ENCODE assay signal across 9 mouse cellular contexts in the genomic region with DNA sequence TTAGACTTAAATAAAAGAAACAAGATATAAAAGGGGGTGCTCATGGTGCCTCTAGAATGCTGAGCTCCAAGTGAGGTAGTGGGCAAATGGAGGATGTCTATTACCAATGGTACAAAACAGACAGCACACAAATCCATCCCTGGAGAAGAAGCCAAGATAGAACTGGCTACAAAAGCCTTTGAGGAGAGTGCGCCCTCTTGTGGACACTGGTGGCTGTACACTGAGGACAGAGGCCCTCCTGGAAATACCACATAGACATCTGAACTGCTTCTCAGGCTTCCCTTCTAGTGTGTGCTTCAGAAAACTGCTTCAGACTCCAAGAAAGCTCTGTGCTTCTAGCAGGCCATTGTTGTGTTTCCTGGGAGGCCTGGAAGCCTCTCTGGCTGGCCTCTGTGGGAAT. TPM values are rescaled to one million over a fixed set of nuclear protein-coding genes. Genes with fewer than 3 reads are reported as not detected.
DNase-seq lines count a peak whose midpoint lies in the region; ATAC-seq lines count a peak whose summit lies in the region.
"Had no signal": no experiment of that assay in that cellular context is flagged by ENCODE, and none has a peak within 500 bp of the region (broad histone marks: within the 10 kb centered on the region; RNA-seq: fewer than 3 reads in every experiment).

No protein-coding gene starts in this region.

- H3K4me3 ChIP-seq in hindbrain, embryonic 14.5 days (replicated peaks; ENCODE audit: low read length) = no peak overlapping the region
- no peak overlapping the region for H3K4me3 ChIP-seq in hindbrain, embryonic 16.5 days (ENCODE audit: low read length)
- H3K4me3 ChIP-seq: erythroblast, embryonic 14.5 days had no signal

- DNase-seq in hindbrain, embryonic 14.5 days (ENCODE audit: low spot score) = peak; percentile 78
- peak; percentile 78 for DNase-seq in ZHBTc4 (ENCODE audit: low read depth, low spot score)
- peak; percentile 71 to 83 for DNase-seq in heart, postnatal 36 days
- DNase-seq in left cerebral cortex, postnatal 36 days (ENCODE audit: low spot score in 2 of 2) = peak; percentile 48 to 56
- peak; percentile 77 for DNase-seq in thymus, postnatal 0 days (ENCODE audit: low spot score)

- intact Hi-C loops in heart, postnatal 36 days (cut with DNase I) = no loop called here
- intact Hi-C loops in left cerebral cortex, postnatal 36 days (cut with DNase I) = no loop called here

- WGBS in hindbrain, embryonic 14.5 days = 0% methylated on average over 1 of the region's 1 CpGs
- WGBS in hindbrain, embryonic 16.5 days = 0% methylated on average over 1 of the region's 1 CpGs

- no peaks in the 10 kb centered on the region for H3K27me3 ChIP-seq in hindbrain, embryonic 14.5 days (ENCODE audit: control insufficient read depth, insufficient read depth, low read length)
- H3K27me3 ChIP-seq in hindbrain, embryonic 16.5 days (replicated peaks; ENCODE audit: control insufficient read depth, insufficient read depth, low read length) = no peaks in the 10 kb centered on the region

- H3K9me3 ChIP-seq in hindbrain, embryonic 14.5 days (ENCODE audit: control insufficient read depth, low read length) = no peaks in the 10 kb centered on the region
- H3K9me3 ChIP-seq in hindbrain, embryonic 16.5 days (ENCODE audit: control insufficient read depth, low read length) = no peaks in the 10 kb centered on the region

- H3K9ac ChIP-seq in hindbrain, embryonic 14.5 days = no peak overlapping the region
- no peak overlapping the region for H3K9ac ChIP-seq in hindbrain, embryonic 16.5 days (ENCODE audit: low read depth, low read length)

- H3K4me2 ChIP-seq in hindbrain, embryonic 14.5 days (replicated peaks) = no peak overlapping the region
- H3K4me2 ChIP-seq in hindbrain, embryonic 16.5 days (ENCODE audit: low read length) = no peak overlapping the region

- no peak for ATAC-seq in hindbrain, embryonic 14.5 days (ENCODE audit: low FRiP score)
- ATAC-seq in hindbrain, embryonic 16.5 days = no peak
- ATAC-seq in common myeloid progenitor, adult 5-6 weeks (replicated peaks; ENCODE audit: low read depth, poor library complexity, severe bottlenecking) = peak; percentile 77
- peak; percentile 70 for ATAC-seq in neutrophil, adult 5-6 weeks (ENCODE audit: extremely low read depth, insufficient number of reproducible peaks, low FRiP score, poor library complexity, severe bottlenecking)

- no peaks in the 10 kb centered on the region for H3K36me3 ChIP-seq in hindbrain, embryonic 14.5 days (replicated peaks; ENCODE audit: control insufficient read depth, insufficient read depth)
- no peaks in the 10 kb centered on the region for H3K36me3 ChIP-seq in hindbrain, embryonic 16.5 days (ENCODE audit: control insufficient read depth, insufficient read depth, low read length)

- H3K4me1 ChIP-seq in hindbrain, embryonic 14.5 days (replicated peaks; ENCODE audit: control insufficient read depth, insufficient read depth, low read length) = no peaks in the 10 kb centered on the region
- H3K4me1 ChIP-seq in hindbrain, embryonic 16.5 days (ENCODE audit: control insufficient read depth, insufficient read depth, low read depth, low read length) = no peaks in the 10 kb centered on the region

- no peak overlapping the region for H3K27ac ChIP-seq in hindbrain, embryonic 14.5 days
- no peak overlapping the region for H3K27ac ChIP-seq in hindbrain, embryonic 16.5 days (ENCODE audit: low read depth, low read length)

RNA-seq across cellular contexts. Expression of gene Acad12, which starts 9.1 kb away (rescaled TPM):
- polyA plus RNA-seq in hindbrain, embryonic 14.5 days (2014; fragmentation: Nextera tagmentation; extraction: Ambion mirVana) = 1.2 and 1.5 TPM in 2 replicates
- polyA plus RNA-seq in hindbrain, embryonic 16.5 days (2015; fragmentation: Nextera tagmentation; extraction: Ambion mirVana) = 2.0 and 2.6 TPM in 2 replicates
- 1.1 TPM in 2 replicates for total RNA-seq in common myeloid progenitor, adult 5-6 weeks (2017)
- 10 to 100 TPM; 64.8 to 73.6 TPM for total RNA-seq in heart, postnatal 36 days (2021)
- 1 to 10 TPM; 5.4 to 6.6 TPM for total RNA-seq in left cerebral cortex, postnatal 36 days (2021)
- 7.3 and 8.2 TPM in 2 replicates for total RNA-seq in neutrophil, adult 5-6 weeks (2017)
- 1.3 and 1.4 TPM in 2 replicates for polyA plus RNA-seq in thymus, postnatal 0 days (2015; fragmentation: Nextera tagmentation; extraction: Ambion mirVana)

RNA-seq across cellular contexts. Expression of gene Acad10, which starts 32.4 kb away (rescaled TPM):
- 1.7 and 2.2 TPM in 2 replicates for polyA plus RNA-seq in hindbrain, embryonic 14.5 days (2014; fragmentation: Nextera tagmentation; extraction: Ambion mirVana)
- polyA plus RNA-seq in hindbrain, embryonic 16.5 days (2015; fragmentation: Nextera tagmentation; extraction: Ambion mirVana) = 1.3 and 1.4 TPM in 2 replicates
- 2.6 and 8.5 TPM in 2 replicates for total RNA-seq in common myeloid progenitor, adult 5-6 weeks (2017)
- total RNA-seq in heart, postnatal 36 days (2021) = 10 to 100 TPM; 19.8 to 23.8 TPM
- total RNA-seq in left cerebral cortex, postnatal 36 days (2021) = 1 to 10 TPM; 4.0 to 5.3 TPM
- 3.1 and 4.1 TPM in 2 replicates for total RNA-seq in neutrophil, adult 5-6 weeks (2017)
- polyA plus RNA-seq in thymus, postnatal 0 days (2015; fragmentation: Nextera tagmentation; extraction: Ambion mirVana) = 2.6 and 3.4 TPM in 2 replicates

RNA-seq across cellular contexts. Expression of gene Brap, which starts 32.5 kb away (rescaled TPM):
- polyA plus RNA-seq in hindbrain, embryonic 14.5 days (2014; fragmentation: Nextera tagmentation; extraction: Ambion mirVana) = 41.5 and 47.3 TPM in 2 replicates
- 36.1 and 42.5 TPM in 2 replicates for polyA plus RNA-seq in hindbrain, embryonic 16.5 days (2015; fragmentation: Nextera tagmentation; extraction: Ambion mirVana)
- total RNA-seq in common myeloid progenitor, adult 5-6 weeks (2017) = 68.5 and 71.9 TPM in 2 replicates
- 10 to 100 TPM; 29.8 to 31.9 TPM for total RNA-seq in heart, postnatal 36 days (2021)
- total RNA-seq in left cerebral cortex, postnatal 36 days (2021) = 10 to 100 TPM; 64.5 to 69.5 TPM
- total RNA-seq in neutrophil, adult 5-6 weeks (2017) = 90.0 and 97.5 TPM in 2 replicates
- polyA plus RNA-seq in thymus, postnatal 0 days (2015; fragmentation: Nextera tagmentation; extraction: Ambion mirVana) = 48.2 and 51.9 TPM in 2 replicates

RNA-seq across cellular contexts. Expression of gene Aldh2, which starts 34.2 kb away (rescaled TPM):
- 54.5 and 58.7 TPM in 2 replicates for polyA plus RNA-seq in hindbrain, embryonic 14.5 days (2014; fragmentation: Nextera tagmentation; extraction: Ambion mirVana)
- 150 and 156 TPM in 2 replicates for polyA plus RNA-seq in hindbrain, embryonic 16.5 days (2015; fragmentation: Nextera tagmentation; extraction: Ambion mirVana)
- 255 and 314 TPM in 2 replicates for total RNA-seq in common myeloid progenitor, adult 5-6 weeks (2017)
- total RNA-seq in heart, postnatal 36 days (2021) = 100 to 1,000 TPM; 263 to 319 TPM
- total RNA-seq in left cerebral cortex, postnatal 36 days (2021) = 100 to 1,000 TPM; 109 to 120 TPM
- total RNA-seq in neutrophil, adult 5-6 weeks (2017) = 253 and 275 TPM in 2 replicates
- polyA plus RNA-seq in thymus, postnatal 0 days (2015; fragmentation: Nextera tagmentation; extraction: Ambion mirVana) = 127 and 128 TPM in 2 replicates

Comparison
In these comparisons a context has a peak if more than half of its experiments do, and no peak if none do; other contexts are left out.
1. ATAC-seq: peak in common myeloid progenitor, adult 5-6 weeks (single experiment) and neutrophil, adult 5-6 weeks (single experiment); none in hindbrain, embryonic 14.5 days (single experiment) and hindbrain, embryonic 16.5 days (single experiment).
2. Peak in every context shown above with its lines, with median percentiles within 50 percentile points of each other: DNase-seq.